Mouse (Mus musculus): ENCODE results near the gene Galntl6.
A peak's percentile ranks its signal among the peaks of the same experiment; 100 is the strongest.

The Galntl6 gene

GRCm38 (mm10) chr8:58912196-58912839 is at the start of gene Galntl6:
TSS of gene Galntl6 (minus strand) at chr8:58912640.
- peak; percentile 62 for DNase-seq (ENCODE audit: low read depth, low spot score)

- peak; percentile 2 for DNase-seq (ENCODE audit: low read depth, low spot score)
Observed at GRCm38 (mm10) chr8:58957195-58957739, 44.8 kb upstream of the Galntl6 start.

- no peak for DNase-seq (ENCODE audit: low read depth, low spot score)
Observed at GRCm38 (mm10) chr8:58943773-58944172, 31.3 kb upstream of the Galntl6 start.

GRCm38 (mm10) chr8:58931066-58931465 is 18.6 kb upstream of the Galntl6 start:
- DNase-seq (ENCODE audit: low read depth, low spot score) = peak; percentile 58

GRCm38 (mm10) chr8:58915142-58915541 is 2.7 kb upstream of the Galntl6 start:
- DNase-seq (ENCODE audit: low read depth, low spot score) = no peak

- no peak for DNase-seq (ENCODE audit: low read depth, low spot score)
Observed at GRCm38 (mm10) chr8:58913640-58913968, 1.2 kb upstream of the Galntl6 start.

GRCm38 (mm10) chr8:58912840-58913639 is 600 bp upstream of the Galntl6 start:
- DNase-seq (ENCODE audit: low read depth, low spot score) = peak; percentile 48

- peak; percentile 31 for DNase-seq (ENCODE audit: low read depth, low spot score)
Observed at GRCm38 (mm10) chr8:58911677-58912076, 763 bp downstream of the Galntl6 start, which contains the start of gene BC030500. TSS of gene BC030500 (plus strand) at chr8:58911755.

GRCm38 (mm10) chr8:58904465-58904864 is 8.0 kb downstream of the Galntl6 start:
- DNase-seq (ENCODE audit: low read depth, low spot score) = no peak

GRCm38 (mm10) chr8:58895960-58896359 is 16.5 kb downstream of the Galntl6 start:
- no peak for DNase-seq (ENCODE audit: low read depth, low spot score)

GRCm38 (mm10) chr8:58890591-58890990 is 21.8 kb downstream of the Galntl6 start:
- DNase-seq (ENCODE audit: low read depth, low spot score) = peak; percentile 46

GRCm38 (mm10) chr8:58886405-58886804 is 26.0 kb downstream of the Galntl6 start:
- peak; percentile 58 for DNase-seq (ENCODE audit: low read depth, low spot score)

- no peak for DNase-seq (ENCODE audit: low read depth, low spot score)
Observed at GRCm38 (mm10) chr8:58824347-58824746, 88.1 kb downstream of the Galntl6 start.

GRCm38 (mm10) chr8:58805190-58805589 is 107.2 kb downstream of the Galntl6 start:
- DNase-seq (ENCODE audit: low read depth, low spot score) = peak; percentile 78

- no peak for DNase-seq (ENCODE audit: low read depth, low spot score)
Observed at GRCm38 (mm10) chr8:58801847-58802246, 110.6 kb downstream of the Galntl6 start.

- DNase-seq (ENCODE audit: low read depth, low spot score) = no peak
Observed at GRCm38 (mm10) chr8:58753769-58754168, 158.7 kb downstream of the Galntl6 start.

- no peak for DNase-seq (ENCODE audit: low read depth, low spot score)
Observed at GRCm38 (mm10) chr8:58737963-58738362, 174.5 kb downstream of the Galntl6 start.

- no peak for DNase-seq (ENCODE audit: low read depth, low spot score)
Observed at GRCm38 (mm10) chr8:58691761-58692160, 220.7 kb downstream of the Galntl6 start.

- no peak for DNase-seq (ENCODE audit: low read depth, low spot score)
Observed at GRCm38 (mm10) chr8:58677847-58678450, 234.5 kb downstream of the Galntl6 start.

GRCm38 (mm10) chr8:58669075-58669474 is 243.4 kb downstream of the Galntl6 start:
- DNase-seq (ENCODE audit: low read depth, low spot score) = peak; percentile 74

- DNase-seq (ENCODE audit: low read depth, low spot score) = no peak
Observed at GRCm38 (mm10) chr8:58660019-58660418, 252.4 kb downstream of the Galntl6 start.

GRCm38 (mm10) chr8:58655631-58656030 is 256.8 kb downstream of the Galntl6 start:
- peak; percentile 81 for DNase-seq (ENCODE audit: low read depth, low spot score)
